Mouse (Mus musculus) sigmoid colon, adult 10 weeks (tissue): ENCODE results near the gene Rhob. TPM values are rescaled to one million over a fixed set of nuclear protein-coding genes. Genes with fewer than 3 reads are reported as not detected.

ENCODE experiments used
- polyA plus RNA-seq: library from polyadenylated mRNA; stranded (reverse); fragments of 350-450 nt; fragmentation: Illumina TruSeq; extraction: RNeasy Lipid Tissue Mini Kit (QIAGEN cat#74804); gene quantifications from one replicate; pipeline ENCODE4 v1.2.3, GENCODE M21; 2014; ENCODE audit warnings: low read depth, low replicate concordance

The Rhob gene
- 181 TPM for polyA plus RNA-seq

DNA sequence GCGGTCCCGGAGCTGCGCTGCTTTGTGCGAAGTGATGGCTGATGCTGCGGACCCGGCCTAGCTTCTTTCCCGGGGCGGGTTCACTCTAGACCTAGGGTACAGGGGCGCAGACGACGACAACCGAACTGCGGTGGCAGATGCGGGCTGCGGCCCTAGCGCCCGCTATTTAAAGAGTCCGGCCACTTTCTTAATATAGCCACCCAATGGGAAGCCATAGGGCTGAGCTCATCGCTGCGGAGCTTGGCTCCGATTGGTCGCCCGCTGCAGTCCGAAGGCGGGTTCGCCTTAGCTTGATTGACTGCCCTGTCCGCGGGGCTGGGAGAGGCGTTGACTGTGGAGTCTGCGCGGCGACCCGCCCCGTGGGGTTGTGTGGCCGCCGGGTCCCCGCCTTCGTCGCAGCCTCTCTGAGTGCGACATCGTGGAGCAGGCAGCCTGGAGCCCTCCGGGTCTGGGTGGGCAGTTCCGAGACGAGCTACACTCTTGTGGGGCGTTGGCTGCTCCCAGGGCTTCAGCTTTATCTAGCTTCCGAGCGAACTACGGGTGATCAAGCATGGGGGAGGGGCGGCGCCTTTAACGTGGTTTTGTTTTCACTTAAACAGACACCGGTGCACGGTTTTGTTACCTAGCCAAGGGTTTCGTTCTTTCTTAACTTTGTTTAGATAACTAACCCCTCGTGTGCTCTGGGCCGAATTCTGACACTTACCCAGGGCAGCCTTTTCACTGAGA is at the start of gene Rhob:
TSS of gene Rhob (minus strand) at position 139 of the 726 bp plus-strand sequence.

Other genes with a start within 250 kb of the Rhob start
- not detected for gene Gdf7, start 198.1 kb downstream of the Rhob start, polyA plus RNA-seq
- 2.4 TPM for gene Hs1bp3, start 186.6 kb downstream of the Rhob start, polyA plus RNA-seq
- 0.76 TPM for gene Slc7a15, start 99.1 kb upstream of the Rhob start, polyA plus RNA-seq
- gene Pum2, start 174.1 kb upstream of the Rhob start, polyA plus RNA-seq = 225 TPM